Mouse (Mus musculus) layer of hippocampus, adult 9-10 months (tissue): ENCODE measurements around the gene Smim14.
A peak's percentile ranks its signal among the peaks of the same experiment; 100 is the strongest.
"Not testable (repeated sequence)": the region's sequence is repeated elsewhere in the genome, so short reads cannot be mapped to it uniquely, and the experiment has no call there.

Experiments used
- DNase-seq: peaks from one replicate; pipeline ENCODE4 v3.0.0; 2022; ENCODE audit warnings: low spot score

Gene Smim14

GRCm38 (mm10) chr5:65536751-65537419 lies at the start of gene Smim14, which contains the start of gene Ube2k:
TSS of gene Smim14 (minus strand) at chr5:65537184.
TSS of gene Ube2k (plus strand) at chr5:65537233.
- peak; percentile 74 for DNase-seq

- DNase-seq: no peak
These were observed 49.3 kb upstream of the Smim14 start for GRCm38 (mm10) chr5:65586291-65586690.

GRCm38 (mm10) chr5:65578545-65578944 lies 41.6 kb upstream of the Smim14 start:
- DNase-seq: no peak

GRCm38 (mm10) chr5:65575896-65576295 lies 38.9 kb upstream of the Smim14 start:
- DNase-seq: no peak

- DNase-seq: no peak
These were observed 37.9 kb upstream of the Smim14 start for GRCm38 (mm10) chr5:65574876-65575275.

GRCm38 (mm10) chr5:65565486-65565885 lies 28.5 kb upstream of the Smim14 start:
- DNase-seq: no peak

GRCm38 (mm10) chr5:65561125-65561893 lies 24.3 kb upstream of the Smim14 start:
- no peak for DNase-seq

- no peak for DNase-seq
These were observed 20.1 kb upstream of the Smim14 start for GRCm38 (mm10) chr5:65557109-65557508.

- no peak for DNase-seq
These were observed 12.7 kb upstream of the Smim14 start for GRCm38 (mm10) chr5:65549677-65550076.

GRCm38 (mm10) chr5:65544616-65545015 lies 7.6 kb upstream of the Smim14 start:
- DNase-seq: no peak

GRCm38 (mm10) chr5:65543491-65543890 lies 6.5 kb upstream of the Smim14 start:
- no peak for DNase-seq

- no peak for DNase-seq
These were observed 4.9 kb upstream of the Smim14 start for GRCm38 (mm10) chr5:65541889-65542288.

GRCm38 (mm10) chr5:65539786-65540185 lies 2.8 kb upstream of the Smim14 start:
- no peak for DNase-seq

- no peak for DNase-seq
These were observed 1.8 kb upstream of the Smim14 start for GRCm38 (mm10) chr5:65538829-65539228.

- no peak for DNase-seq
These were observed 1.1 kb upstream of the Smim14 start for GRCm38 (mm10) chr5:65538121-65538520.

- no peak for DNase-seq
These were observed 562 bp upstream of the Smim14 start for GRCm38 (mm10) chr5:65537420-65538071.

- not testable (repeated sequence) for DNase-seq
These were observed 917 bp downstream of the Smim14 start for GRCm38 (mm10) chr5:65536068-65536465.

- DNase-seq: peak; percentile 27
These were observed 1.4 kb downstream of the Smim14 start for GRCm38 (mm10) chr5:65535457-65536067.

- no peak for DNase-seq
These were observed 2.5 kb downstream of the Smim14 start for GRCm38 (mm10) chr5:65534496-65534895.

- DNase-seq: no peak
These were observed 5.7 kb downstream of the Smim14 start for GRCm38 (mm10) chr5:65531283-65531682.

GRCm38 (mm10) chr5:65525674-65526443 lies 11.1 kb downstream of the Smim14 start:
- DNase-seq: no peak

- no peak for DNase-seq
These were observed 12.2 kb downstream of the Smim14 start for GRCm38 (mm10) chr5:65524831-65525230.
